Mouse (Mus musculus) ovary, postnatal 14 days (tissue): ENCODE data around the gene Rnf130.

Experiments used
- DNase-seq: peaks from one replicate; pipeline ENCODE4 v3.0.0; 2022; ENCODE audit warnings: low spot score

Rnf130 gene

GRCm38 (mm10) chr11:50024833-50025720, at the start of gene Rnf130:
Gene Rnf130 (plus strand): TSS chr11:50025346.
- DNase-seq = peak; percentile 91

DNA sequence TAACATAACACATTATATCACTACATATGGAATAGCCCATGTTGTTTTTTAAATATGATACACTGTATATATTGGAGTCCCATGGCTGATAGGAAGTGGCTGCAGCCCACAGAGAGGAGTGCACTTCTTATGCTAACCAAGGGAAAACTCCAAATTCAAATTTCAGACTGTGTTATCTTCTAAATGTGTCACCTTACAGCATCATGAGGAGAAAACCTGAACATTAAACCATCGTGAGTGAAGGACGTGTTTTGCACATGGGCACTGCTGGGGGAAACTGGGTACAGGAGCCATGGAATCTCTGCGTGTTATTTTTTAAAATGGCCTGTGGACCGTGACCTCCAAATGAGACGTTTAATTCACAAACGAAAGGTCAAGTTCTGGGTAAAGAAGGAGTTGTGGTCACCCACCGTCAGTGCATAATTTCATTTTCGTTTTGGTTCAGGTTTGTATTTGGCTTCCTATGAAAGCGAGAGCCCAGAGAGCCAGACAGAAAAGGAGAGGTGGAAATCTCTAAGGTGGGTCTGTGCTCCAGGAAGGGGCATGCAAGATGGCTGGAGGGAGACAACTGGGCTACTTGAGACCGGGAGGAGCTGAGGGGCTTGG, 47.1 kb upstream of the Rnf130 start:
- DNase-seq = no peak

- DNase-seq = no peak
Observed at GRCm38 (mm10) chr11:49978935-49979334, 46.2 kb upstream of the Rnf130 start.

GRCm38 (mm10) chr11:49980681-49981235, 44.4 kb upstream of the Rnf130 start:
- no peak for DNase-seq

DNA sequence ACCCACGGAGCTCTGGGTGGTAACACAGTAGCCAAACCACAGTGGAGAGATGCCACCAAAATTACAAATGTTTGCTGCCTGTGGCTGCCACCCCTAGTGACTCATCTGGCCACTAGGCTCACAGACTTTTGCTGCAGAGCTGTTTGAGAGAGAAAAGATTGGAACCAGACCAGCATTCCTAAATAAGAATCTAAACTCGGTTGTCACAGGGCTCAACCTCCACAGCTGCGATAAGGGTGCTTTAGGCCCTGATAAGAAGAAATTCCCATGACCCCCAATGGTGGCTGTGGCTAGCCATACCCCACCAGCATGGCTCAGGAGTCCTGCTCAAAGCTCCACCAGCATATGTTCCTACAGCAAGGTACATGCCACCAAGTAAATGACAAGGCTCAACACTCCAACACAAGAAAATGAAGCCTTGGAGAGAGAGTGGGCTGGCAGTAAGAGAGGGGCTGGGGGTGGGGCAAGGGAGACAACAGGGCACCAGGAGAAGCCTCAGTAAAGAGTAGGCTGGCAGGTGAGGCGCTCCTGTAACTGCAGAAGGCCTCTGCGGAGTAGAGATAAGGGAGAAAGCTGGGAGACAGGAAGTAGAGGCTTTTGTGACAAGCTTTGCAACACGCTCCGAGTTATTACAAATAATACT, 43.7 kb upstream of the Rnf130 start:
- no peak for DNase-seq

GRCm38 (mm10) chr11:49982094-49982493, 43.1 kb upstream of the Rnf130 start:
- no peak for DNase-seq

DNA sequence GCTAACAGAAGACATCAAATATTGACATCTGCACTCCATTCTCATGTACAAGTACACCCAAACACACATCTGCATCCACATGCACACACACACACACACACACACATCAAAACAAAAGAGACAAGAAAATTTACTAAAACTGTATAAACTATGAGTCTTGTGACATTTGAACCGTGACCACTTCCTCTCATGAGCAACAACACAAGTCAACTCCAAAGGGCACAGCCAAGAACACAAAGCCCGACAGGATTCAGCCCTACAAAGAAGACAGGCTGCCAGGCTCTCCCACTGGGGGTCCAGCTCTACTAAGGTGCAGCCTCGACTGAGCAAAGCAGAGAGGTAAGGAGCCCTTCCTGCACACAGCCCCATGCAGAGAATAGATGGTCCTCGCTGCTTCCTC, 42.3 kb upstream of the Rnf130 start:
- DNase-seq = no peak

GRCm38 (mm10) chr11:49983875-49984552, 41.1 kb upstream of the Rnf130 start:
- no peak for DNase-seq

GRCm38 (mm10) chr11:49985009-49985408, 40.1 kb upstream of the Rnf130 start:
- DNase-seq = no peak

DNA sequence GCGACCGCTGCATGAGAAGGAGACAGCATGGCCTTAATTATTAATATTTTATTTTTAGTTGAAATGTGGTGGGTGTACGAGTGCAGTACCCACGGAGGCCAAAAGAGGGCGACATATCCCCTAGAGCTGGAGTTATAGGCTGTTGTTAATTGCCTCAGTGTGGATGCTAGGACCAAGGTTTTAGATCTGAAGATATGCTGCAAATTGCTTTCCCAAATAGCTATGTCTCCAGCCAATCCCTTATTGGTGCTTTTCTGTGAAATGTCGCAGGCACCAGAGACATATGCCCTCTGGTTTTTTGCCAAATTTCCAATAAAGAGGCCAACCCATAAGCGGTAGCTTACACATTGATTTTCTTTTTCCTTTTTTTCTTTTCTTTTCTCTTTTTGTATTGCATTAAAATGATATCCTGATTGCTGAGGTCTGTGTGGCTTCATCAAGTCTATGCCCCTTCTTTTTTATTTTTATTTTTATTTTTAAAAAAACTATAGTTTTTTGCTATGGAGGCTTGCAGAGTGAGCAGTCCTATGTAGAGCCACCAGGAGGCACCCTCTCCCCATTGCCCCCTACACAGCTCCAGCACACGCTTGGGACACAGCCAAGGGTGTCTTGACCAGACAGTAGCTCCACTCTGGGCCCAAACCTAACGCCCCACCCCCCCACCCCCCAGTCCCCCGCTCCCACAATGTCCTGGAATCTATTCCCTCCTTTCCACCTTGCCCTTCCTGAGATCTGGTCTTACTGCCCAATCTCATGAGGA, 38.7 kb upstream of the Rnf130 start:
- peak; percentile 43 for DNase-seq

GRCm38 (mm10) chr11:49994536-49994935, 30.6 kb upstream of the Rnf130 start:
- DNase-seq = no peak

- DNase-seq = no peak
Observed at GRCm38 (mm10) chr11:49996398-49996797, 28.7 kb upstream of the Rnf130 start.

DNA sequence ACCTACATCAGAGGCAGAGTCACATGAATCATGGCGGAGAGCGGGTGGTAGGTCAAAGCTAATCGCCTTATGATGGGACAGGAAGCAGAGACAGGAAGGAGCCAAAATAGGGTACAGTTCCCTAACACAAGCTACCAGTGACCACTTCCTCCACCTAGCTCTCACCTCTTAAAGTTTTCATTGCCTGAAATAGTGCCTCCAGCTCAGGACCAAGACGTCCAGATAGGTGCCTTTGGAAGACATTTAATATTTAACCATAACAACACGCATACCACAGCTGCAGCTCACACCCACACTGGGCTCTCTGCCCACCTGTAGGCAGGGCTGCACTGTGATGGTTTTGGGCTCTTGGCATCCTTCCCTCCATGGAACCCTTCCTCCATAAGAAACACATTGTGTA, 27.8 kb upstream of the Rnf130 start:
- no peak for DNase-seq

- DNase-seq = no peak
Observed at GRCm38 (mm10) chr11:50002853-50003252, 22.3 kb upstream of the Rnf130 start.

DNA sequence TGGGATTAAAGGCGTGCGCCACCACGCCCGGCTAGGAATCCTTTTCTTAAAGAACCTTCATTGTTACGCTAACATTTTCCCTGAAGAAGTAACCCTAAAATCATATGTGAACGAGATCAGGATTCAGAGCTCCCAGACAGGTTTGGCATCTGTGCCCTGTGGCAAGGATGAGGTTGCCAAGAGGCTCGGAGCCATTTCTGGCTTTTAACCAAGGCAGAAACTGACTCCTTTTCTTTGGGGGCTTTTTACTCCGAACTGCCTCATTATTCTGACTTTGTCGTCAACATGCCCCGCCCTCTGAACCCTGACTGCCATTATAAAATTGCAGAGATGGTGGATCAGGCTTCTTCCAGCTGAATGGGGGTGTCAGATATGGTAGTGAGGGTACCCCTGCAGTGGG, 17.4 kb upstream of the Rnf130 start:
- DNase-seq = no peak

- DNase-seq = no peak
Observed at GRCm38 (mm10) chr11:50008231-50008630, 16.9 kb upstream of the Rnf130 start.

- DNase-seq = no peak
Observed at GRCm38 (mm10) chr11:50013016-50013415, 12.1 kb upstream of the Rnf130 start.

DNA sequence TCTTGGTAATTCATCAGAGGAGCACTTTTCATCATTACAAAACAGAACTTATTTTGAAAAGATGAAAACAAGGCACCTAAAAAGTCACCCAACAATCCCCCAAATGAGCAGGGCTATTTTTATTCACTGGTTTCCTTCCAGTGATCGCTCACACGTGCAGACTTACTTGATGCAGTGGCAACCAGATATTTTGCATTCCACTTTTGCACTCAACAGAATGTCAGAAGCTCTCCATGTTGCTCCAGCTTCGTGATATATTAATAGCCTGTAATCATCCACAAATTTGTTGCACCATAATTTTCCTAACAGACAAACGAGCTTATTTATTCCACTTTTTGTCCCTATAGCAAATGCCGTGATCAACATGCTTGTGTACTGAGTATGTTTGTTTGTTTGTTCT, 8.6 kb upstream of the Rnf130 start:
- DNase-seq = no peak

DNA sequence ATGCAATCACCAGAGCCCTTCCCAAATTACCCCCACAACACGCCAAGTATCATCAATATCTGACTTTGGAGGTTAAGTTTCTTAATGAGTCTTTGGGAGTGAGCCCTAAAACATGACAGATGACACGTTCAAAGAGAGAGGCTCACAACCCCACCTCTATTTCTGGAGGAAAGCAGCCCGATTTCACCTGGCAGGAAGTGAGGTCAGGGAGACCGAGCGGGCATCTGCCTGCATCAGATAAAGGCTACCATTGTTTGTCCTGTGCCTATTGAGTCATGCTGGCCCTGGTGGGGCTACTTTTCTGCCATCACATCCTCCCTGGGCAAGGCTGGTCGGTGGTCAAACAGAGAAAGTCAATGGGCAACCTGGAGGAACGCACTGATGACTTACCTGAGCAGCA, 7.6 kb upstream of the Rnf130 start:
- no peak for DNase-seq

GRCm38 (mm10) chr11:50018848-50019247, 6.3 kb upstream of the Rnf130 start:
- no peak for DNase-seq

DNA sequence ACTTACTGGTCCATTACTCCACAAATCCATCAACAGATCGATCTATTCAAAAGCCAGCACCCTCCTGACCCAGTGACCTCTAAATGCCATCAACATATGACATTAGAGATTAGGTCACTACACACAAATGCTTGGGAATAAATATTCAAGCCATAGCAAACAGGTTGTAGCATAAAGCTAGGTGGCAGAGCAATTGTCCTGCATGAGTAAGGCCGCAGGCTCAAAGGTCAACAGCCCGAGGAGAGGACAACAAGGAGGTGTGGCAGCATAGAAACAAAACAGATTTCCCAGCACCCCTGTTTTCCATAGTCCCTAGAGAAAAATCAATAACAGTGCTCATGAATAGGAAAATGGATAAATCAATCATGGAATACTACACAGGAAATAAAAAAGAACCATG, 3.1 kb upstream of the Rnf130 start:
- DNase-seq = no peak
